Mouse (Mus musculus) ES-Bruce4 (cell line): ENCODE results near the gene Tnfrsf8. TPM values are rescaled to one million over a fixed set of nuclear protein-coding genes. Genes with fewer than 3 reads are reported as not detected.

Experiments used
- H3K27ac ChIP-seq: 2 replicates; pipeline ENCODE4 v1.5.1; 2012; ENCODE audit warnings: low read length, inconsistent platforms; ENCODE audit not compliant: insufficient read depth
- H3K27me3 ChIP-seq: 2 replicates; pipeline ENCODE4 v1.6.1; 2012; ENCODE audit warnings: mild to moderate bottlenecking, low read length, inconsistent platforms; ENCODE audit not compliant: control insufficient read depth, poor library complexity, insufficient read depth, severe bottlenecking
- H3K36me3 ChIP-seq: 2 replicates; pipeline ENCODE4 v1.6.1; 2012; ENCODE audit warnings: inconsistent platforms, mild to moderate bottlenecking, low read length, moderate library complexity; ENCODE audit not compliant: control insufficient read depth, poor library complexity, insufficient read depth, severe bottlenecking
- H3K4me1 ChIP-seq: one replicate; pipeline ENCODE4 v1.8.1; 2011; ENCODE audit warnings: low read length; ENCODE audit not compliant: control insufficient read depth, insufficient read depth
- H3K4me3 ChIP-seq: 2 replicates; pipeline ENCODE4 v1.5.1; 2011; ENCODE audit warnings: low read depth, mild to moderate bottlenecking, low read length
- H3K9ac ChIP-seq: 2 replicates; pipeline ENCODE4 v1.6.1; 2012; ENCODE audit warnings: low read depth, mild to moderate bottlenecking, inconsistent platforms; ENCODE audit not compliant: poor library complexity, severe bottlenecking
- H3K9me3 ChIP-seq: replicated peaks from 2 replicates; pipeline ENCODE4 v1.6.1; 2012; ENCODE audit warnings: mild to moderate bottlenecking, low read length, inconsistent platforms; ENCODE audit not compliant: control insufficient read depth, poor library complexity, insufficient read depth, severe bottlenecking
- CTCF ChIP-seq: IDR thresholded peaks from one replicate; pipeline ENCODE4 v1.8.1; 2011; ENCODE audit warnings: low read depth, low read length
- EP300 ChIP-seq: IDR thresholded peaks from 2 replicates; pipeline ENCODE4 v1.6.1; 2011; ENCODE audit warnings: low read depth, low read length; ENCODE audit not compliant: insufficient read depth
- POLR2A ChIP-seq: IDR thresholded peaks from one replicate; pipeline ENCODE4 v1.8.1; 2011; ENCODE audit warnings: low read length; ENCODE audit not compliant: insufficient read depth
- polyA plus RNA-seq: library from polyadenylated mRNA; stranded (reverse); fragments of >200 nt; gene quantifications from 2 replicates; pipeline ENCODE4 v1.2.4, GENCODE M21; 2011; ENCODE audit warnings: low read depth; ENCODE audit not compliant: missing spikeins, insufficient read depth, insufficient read length

The Tnfrsf8 gene
- polyA plus RNA-seq, 1 experiment: 0.46 TPM

DNA sequence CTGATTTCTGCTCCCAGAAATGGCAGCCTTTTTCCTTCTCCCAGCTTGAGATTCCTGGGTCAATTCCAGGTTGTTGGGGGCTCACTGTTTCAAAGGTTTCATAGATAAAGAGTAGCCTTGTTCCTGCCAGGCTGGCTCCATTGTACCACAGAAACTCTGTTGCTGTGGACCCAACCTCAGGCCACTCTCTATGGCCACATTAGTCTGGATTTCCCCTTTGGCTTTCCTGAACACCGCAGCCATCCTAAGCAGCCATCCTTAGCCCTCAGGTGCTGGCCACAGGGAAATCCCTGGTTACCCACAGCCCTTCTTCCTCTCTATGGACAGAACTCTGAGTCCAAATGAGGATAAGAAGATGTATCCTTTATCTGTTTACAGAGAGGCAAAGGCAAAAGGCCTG is 30.0 kb upstream of the Tnfrsf8 start:
- H3K36me3 ChIP-seq: no peaks in the 10 kb centered on the region
- H3K4me1 ChIP-seq: no peaks in the 10 kb centered on the region
- 0 out of 2 replicates have a peak, but pooled peaks cover 5% of the 10 kb centered on the region for H3K9me3 ChIP-seq
- no peak overlapping the region for H3K9ac ChIP-seq
- no peak overlapping the region for H3K27ac ChIP-seq
- no peak for TF ChIP-seq POLR2A
- no peak overlapping the region for H3K4me3 ChIP-seq
- no peaks in the 10 kb centered on the region for H3K27me3 ChIP-seq

- no peak overlapping the region for H3K27ac ChIP-seq
- no peak overlapping the region for H3K4me3 ChIP-seq
- TF ChIP-seq EP300 (no peak), POLR2A (no peak), CTCF (no peak)
- no peak overlapping the region for H3K9ac ChIP-seq
- H3K36me3 ChIP-seq: no peaks in the 10 kb centered on the region
- no peaks in the 10 kb centered on the region for H3K27me3 ChIP-seq
- no peaks in the 10 kb centered on the region for H3K4me1 ChIP-seq
- H3K9me3 ChIP-seq: no peaks in the 10 kb centered on the region
Observed at GRCm38 (mm10) chr4:145341879-145342809, 27.2 kb upstream of the Tnfrsf8 start.

DNA sequence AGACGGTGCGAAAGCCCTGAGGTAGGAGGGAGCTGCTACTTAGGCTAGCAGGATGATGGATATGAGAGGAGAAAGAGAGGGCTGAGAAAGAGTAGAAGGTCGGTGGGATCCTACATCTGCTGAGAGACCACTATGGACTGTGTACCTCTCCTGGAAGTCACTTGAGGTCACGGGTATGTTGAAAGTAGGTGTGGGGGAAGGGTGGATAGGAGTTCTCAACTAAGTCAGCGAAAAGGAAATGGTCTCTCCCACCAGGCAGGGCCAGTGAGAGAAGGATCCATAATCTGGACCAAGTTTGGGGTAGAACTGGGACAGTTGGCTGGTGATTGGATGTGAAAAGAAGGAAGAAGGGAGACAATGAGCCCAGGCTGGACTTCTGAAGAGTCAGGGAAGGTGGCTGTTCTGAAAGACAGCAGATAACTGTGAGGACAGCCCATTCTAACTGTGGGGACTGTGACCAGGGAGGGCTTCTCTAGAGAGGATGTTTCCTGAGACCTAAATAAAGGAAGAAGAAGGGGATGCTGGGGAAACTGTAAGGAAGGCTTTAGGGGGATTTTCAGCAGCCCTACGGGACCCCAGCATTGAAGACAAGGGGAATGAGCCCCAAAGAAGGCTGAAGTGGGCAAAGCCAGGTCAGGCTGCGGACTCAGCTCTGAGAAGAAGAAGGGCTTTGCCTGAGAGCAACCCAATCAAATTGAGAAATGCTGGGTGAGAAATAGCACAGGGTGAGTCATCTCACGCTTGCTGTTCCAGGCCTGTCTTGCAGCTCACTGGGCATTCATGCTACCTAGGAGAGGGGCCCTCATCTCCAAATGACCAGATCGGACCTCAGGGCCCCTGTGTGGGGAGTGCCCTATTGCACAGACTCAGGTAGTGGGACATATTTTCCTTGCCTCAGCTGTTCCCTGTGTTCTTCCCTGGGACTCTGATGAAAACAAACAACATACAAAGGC is 23.2 kb upstream of the Tnfrsf8 start:
- H3K4me1 ChIP-seq: no peaks in the 10 kb centered on the region
- no peaks in the 10 kb centered on the region for H3K27me3 ChIP-seq
- H3K9me3 ChIP-seq: no peaks in the 10 kb centered on the region
- no peak overlapping the region for H3K27ac ChIP-seq
- no peak overlapping the region for H3K9ac ChIP-seq
- H3K36me3 ChIP-seq: no peaks in the 10 kb centered on the region
- TF ChIP-seq POLR2A (no peak), CTCF (no peak), EP300 (no peak)
- H3K4me3 ChIP-seq: no peak overlapping the region

GRCm38 (mm10) chr4:145336587-145336986 is 21.6 kb upstream of the Tnfrsf8 start:
- Histone ChIP-seq H3K4me1 (no peaks in the 10 kb centered on the region), H3K27me3 (no peaks in the 10 kb centered on the region), H3K9ac (no peak overlapping the region), H3K9me3 (no peaks in the 10 kb centered on the region), H3K36me3 (no peaks in the 10 kb centered on the region), H3K4me3 (no peak overlapping the region), H3K27ac (no peak overlapping the region)
- TF ChIP-seq EP300 (no peak), CTCF (no peak)

- Histone ChIP-seq H3K4me3 (no peak overlapping the region), H3K9me3 (no peaks in the 10 kb centered on the region), H3K27me3 (no peaks in the 10 kb centered on the region), H3K4me1 (no peaks in the 10 kb centered on the region), H3K36me3 (no peaks in the 10 kb centered on the region), H3K9ac (no peak overlapping the region), H3K27ac (no peak overlapping the region)
- TF ChIP-seq POLR2A (no peak), EP300 (no peak), CTCF (no peak)
Observed at GRCm38 (mm10) chr4:145336019-145336418, 21.1 kb upstream of the Tnfrsf8 start.

DNA sequence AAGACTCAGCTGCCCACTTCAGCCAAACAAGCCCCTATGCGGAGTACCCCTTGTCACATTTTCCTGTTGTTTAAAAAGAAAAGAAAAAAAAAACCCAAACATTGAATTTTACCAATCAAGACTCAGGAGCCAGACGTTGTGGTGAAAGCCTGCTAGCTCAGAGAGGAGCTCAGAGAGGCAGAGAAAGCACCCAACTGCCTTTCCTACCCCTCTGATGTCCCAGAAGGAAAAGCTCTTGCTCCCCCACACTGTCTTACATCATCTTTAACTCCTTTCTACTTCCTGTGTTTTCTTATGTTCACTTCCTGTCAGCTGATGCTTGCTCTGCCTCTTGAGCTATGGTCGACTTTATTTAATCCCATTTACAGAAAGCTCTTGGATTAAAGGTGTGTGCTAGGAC is 8.7 kb upstream of the Tnfrsf8 start:
- no peak for TF ChIP-seq EP300
- TF ChIP-seq POLR2A: no peak
- no peak for TF ChIP-seq CTCF
- Histone ChIP-seq H3K36me3 (no peaks in the 10 kb centered on the region), H3K27ac (no peak overlapping the region), H3K4me3 (no peak overlapping the region), H3K4me1 (peaks cover 1% of the 10 kb centered on the region), H3K27me3 (no peaks in the 10 kb centered on the region), H3K9me3 (no peaks in the 10 kb centered on the region), H3K9ac (no peak overlapping the region)
